In the genomic region with DNA sequence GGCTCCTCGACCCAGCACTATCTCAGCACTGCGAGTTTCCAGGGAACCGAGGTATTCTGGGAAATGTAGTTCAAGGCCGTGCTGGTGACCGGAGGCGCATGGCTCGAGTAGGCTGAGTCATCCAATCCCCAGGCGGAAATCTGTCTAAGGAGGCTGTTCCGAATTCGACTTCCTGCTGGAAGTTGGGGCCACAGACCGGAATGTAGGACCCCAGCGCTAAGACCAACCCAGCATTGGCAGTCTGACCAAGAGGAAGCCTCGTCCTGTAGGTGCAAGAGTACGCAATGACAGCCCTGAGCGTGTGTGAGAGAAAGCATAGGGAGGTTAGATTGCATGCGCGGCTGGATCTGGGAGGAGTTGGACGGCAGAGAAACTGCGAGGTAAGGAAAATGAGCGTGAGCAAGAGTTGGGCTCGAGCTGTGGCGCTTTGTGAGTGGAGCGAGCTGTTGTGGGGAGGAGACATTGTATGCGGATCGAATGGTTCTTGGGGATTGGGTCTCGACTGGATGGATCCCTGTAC, we compare ENCODE assay signal across 7 mouse cellular contexts. TPM values are rescaled to one million over a fixed set of nuclear protein-coding genes. Genes with fewer than 3 reads are reported as not detected.
DNase-seq lines count a peak whose midpoint lies in the region; ATAC-seq and TF ChIP-seq lines count a peak whose summit lies in the region.

A gene (plus strand): TSS at position 205 of the 520 bp plus-strand sequence.

- peak within 1 kb of the TSS; percentile 72 for H3K4me2 ChIP-seq in intestine, postnatal 0 days (replicated peaks; ENCODE audit: low read depth)
- peak within 1 kb of the TSS; percentile 64 for H3K4me2 ChIP-seq in midbrain, embryonic 12.5 days (replicated peaks)

- H3K36me3 ChIP-seq in embryonic facial prominence, embryonic 10.5 days (replicated peaks) = peaks cover 22% of the 10 kb centered on the region
- no peaks in the 10 kb centered on the region for H3K36me3 ChIP-seq in intestine, postnatal 0 days (ENCODE audit: control insufficient read depth, insufficient read depth)
- peaks cover 8% of the 10 kb centered on the region; the same call in 1 of the 2 replicates for H3K36me3 ChIP-seq in midbrain, embryonic 12.5 days
- no peaks in the 10 kb centered on the region for H3K36me3 ChIP-seq in small intestine, adult 2 months (ENCODE audit: control insufficient read depth, insufficient read depth, low read length)

- intact Hi-C loops in left cerebral cortex, postnatal 4 days (cut with DNase I) = no loop called here

- H3K4me3 ChIP-seq in embryonic facial prominence, embryonic 10.5 days = peak within 1 kb of the TSS; percentile 80
- H3K4me3 ChIP-seq in intestine, postnatal 0 days (ENCODE audit: low read depth, low read length) = peak within 1 kb of the TSS; percentile 71
- peak within 1 kb of the TSS; percentile 63 for H3K4me3 ChIP-seq in midbrain, embryonic 12.5 days
- peak within 1 kb of the TSS; percentile 92 for H3K4me3 ChIP-seq in small intestine, adult 2 months (ENCODE audit: low read depth, low read length)

- WGBS in embryonic facial prominence, embryonic 10.5 days = under 1% methylated on average over 26 of the region's 26 CpGs
- WGBS in intestine, postnatal 0 days = under 1% methylated on average over 26 of the region's 26 CpGs
- WGBS in midbrain, embryonic 12.5 days = under 1% methylated on average over 26 of the region's 26 CpGs
- under 1% methylated on average over 26 of the region's 26 CpGs for WGBS in small intestine, adult 2 months

- H3K9ac ChIP-seq in intestine, postnatal 0 days (ENCODE audit: low read depth, low read length) = peak within 1 kb of the TSS; percentile 70
- H3K9ac ChIP-seq in midbrain, embryonic 12.5 days (replicated peaks) = peak within 1 kb of the TSS; percentile 65

- H3K27me3 ChIP-seq in embryonic facial prominence, embryonic 10.5 days (replicated peaks; ENCODE audit: low read depth, poor library complexity, severe bottlenecking) = no peaks in the 10 kb centered on the region
- H3K27me3 ChIP-seq in intestine, postnatal 0 days (replicated peaks; ENCODE audit: control insufficient read depth, insufficient read depth, low read length) = no peaks in the 10 kb centered on the region
- H3K27me3 ChIP-seq in midbrain, embryonic 12.5 days = no peaks in the 10 kb centered on the region
- no peaks in the 10 kb centered on the region for H3K27me3 ChIP-seq in small intestine, adult 2 months (ENCODE audit: control insufficient read depth, insufficient read depth, low read length)

- H3K9me3 ChIP-seq in embryonic facial prominence, embryonic 10.5 days = 0 out of 2 replicates have a peak, but pooled peaks cover 3% of the 10 kb centered on the region
- H3K9me3 ChIP-seq in intestine, postnatal 0 days (ENCODE audit: control insufficient read depth) = no peaks in the 10 kb centered on the region
- H3K9me3 ChIP-seq in midbrain, embryonic 12.5 days = no peaks in the 10 kb centered on the region

- peak; percentile 98 for ATAC-seq in intestine, postnatal 0 days
- peak; percentile 96 for ATAC-seq in midbrain, embryonic 12.5 days (ENCODE audit: low FRiP score, low read depth)

- H3K27ac ChIP-seq in embryonic facial prominence, embryonic 10.5 days (replicated peaks) = peak within 1 kb of the TSS; percentile 82
- H3K27ac ChIP-seq in intestine, postnatal 0 days (ENCODE audit: low read depth, low read length) = peak within 1 kb of the TSS; percentile 88
- H3K27ac ChIP-seq in midbrain, embryonic 12.5 days (replicated peaks) = peak within 1 kb of the TSS; percentile 74
- peak within 1 kb of the TSS; percentile 92 for H3K27ac ChIP-seq in small intestine, adult 2 months (ENCODE audit: insufficient read depth, low read depth, low read length)

- no peak for TF ChIP-seq CTCF in intestine, postnatal 0 days (IDR thresholded peaks at IDR 0.05; ENCODE audit: low read depth)
- no peak for TF ChIP-seq CTCF in small intestine, adult 2 months (IDR thresholded peaks at IDR 0.05; ENCODE audit: extremely low read depth, insufficient read length, insufficient replicate concordance, low read depth, low read length)

- H3K4me1 ChIP-seq in embryonic facial prominence, embryonic 10.5 days = peaks cover 26% of the 10 kb centered on the region
- H3K4me1 ChIP-seq in intestine, postnatal 0 days (replicated peaks; ENCODE audit: control insufficient read depth, insufficient read depth, low read length) = 0 out of 2 replicates have a peak, but pooled peaks cover 2% of the 10 kb centered on the region
- H3K4me1 ChIP-seq in midbrain, embryonic 12.5 days = peaks cover 29% of the 10 kb centered on the region
- H3K4me1 ChIP-seq in small intestine, adult 2 months (ENCODE audit: control insufficient read depth, insufficient read depth, insufficient read length, low read length) = peaks cover 3% of the 10 kb centered on the region; the same call in 1 of the 2 replicates

- peak; percentile 73; the same call in 1 of the 2 replicates for TF ChIP-seq POLR2A in small intestine, adult 2 months (IDR thresholded peaks at IDR 0.05; ENCODE audit: low read depth, low read length)

- DNase-seq in adrenal gland, postnatal 10 days = peak; percentile 89
- peak; percentile 91 for DNase-seq in embryonic facial prominence, embryonic 10.5 days (ENCODE audit: low spot score)
- DNase-seq in gonadal fat pad, adult 2 months (ENCODE audit: low read depth) = peak; percentile 77
- peak; percentile 87 for DNase-seq in left cerebral cortex, postnatal 4 days

RNA-seq across cellular contexts. Expression of the gene that starts here (rescaled TPM):
- total RNA-seq in adrenal gland, postnatal 10 days (2021) = 10 to 100 TPM; 12.9 to 19.8 TPM
- polyA plus RNA-seq in embryonic facial prominence, embryonic 10.5 days (2016; fragmentation: Nextera tagmentation; extraction: Ambion mirVana) = 15.9 and 16.4 TPM in 2 replicates
- 3.0 and 4.6 TPM in 2 replicates for polyA plus RNA-seq in gonadal fat pad, adult 2 months (2012; rRNA removed)
- 4.1 and 4.3 TPM in 2 replicates for polyA plus RNA-seq in intestine, postnatal 0 days (2015; fragmentation: Nextera tagmentation; extraction: Ambion mirVana)
- total RNA-seq in left cerebral cortex, postnatal 4 days (2021) = 10 to 100 TPM; 24.5 to 27.9 TPM
- polyA plus RNA-seq in midbrain, embryonic 12.5 days (2016; fragmentation: Nextera tagmentation; extraction: Ambion mirVana) = 24.0 and 26.3 TPM in 2 replicates
- polyA plus RNA-seq in small intestine, adult 2 months (2012; rRNA removed) = 0.43 and 0.86 TPM in 2 replicates

Comparison
In these comparisons a context has a peak if more than half of its experiments do, and no peak if none do; other contexts are left out.
1. Peak in every context shown above with its lines: DNase-seq, ATAC-seq, H3K4me3 ChIP-seq and H3K27ac ChIP-seq.